Mouse (Mus musculus): ENCODE results near the gene Trpm2.

The Trpm2 gene

GRCm38 (mm10) chr10:77901871-77902210 is 68.5 kb downstream of the Trpm2 start:
- DNase-seq: no peak

- no peak for DNase-seq
Measured at GRCm38 (mm10) chr10:77900903-77901818, 69.2 kb downstream of the Trpm2 start.

- no peak for DNase-seq
Measured at GRCm38 (mm10) chr10:77900126-77900525, 70.2 kb downstream of the Trpm2 start.

GRCm38 (mm10) chr10:77895562-77895961 is 74.8 kb downstream of the Trpm2 start:
- no peak for DNase-seq

GRCm38 (mm10) chr10:77890987-77891565 is 79.3 kb downstream of the Trpm2 start:
- DNase-seq: no peak

GRCm38 (mm10) chr10:77886007-77886747 is 84.2 kb downstream of the Trpm2 start:
- no peak for DNase-seq

GRCm38 (mm10) chr10:77882553-77882952 is 87.8 kb downstream of the Trpm2 start:
- DNase-seq: no peak

- DNase-seq: no peak
Measured at GRCm38 (mm10) chr10:77880305-77880704, 90.1 kb downstream of the Trpm2 start.

- peak; percentile 28 for DNase-seq
Measured at GRCm38 (mm10) chr10:77878985-77879384, 91.4 kb downstream of the Trpm2 start.

- no peak for DNase-seq
Measured at GRCm38 (mm10) chr10:77869651-77870050, 100.7 kb downstream of the Trpm2 start.

GRCm38 (mm10) chr10:77867546-77867945 is 102.8 kb downstream of the Trpm2 start:
- DNase-seq: no peak

GRCm38 (mm10) chr10:77864762-77865143 is 105.6 kb downstream of the Trpm2 start:
- DNase-seq: no peak

- peak; percentile 54 for DNase-seq
Measured at GRCm38 (mm10) chr10:77864067-77864761, 106.1 kb downstream of the Trpm2 start.

- no peak for DNase-seq
Measured at GRCm38 (mm10) chr10:77861675-77862074, 108.7 kb downstream of the Trpm2 start, which contains the start of gene Gm3285. Gene Gm3285, plus strand, starts transcription at chr10:77861975.
